Mouse (Mus musculus): Measurements from ENCODE around the gene Prrg4. TPM values are rescaled to one million over a fixed set of nuclear protein-coding genes. Genes with fewer than 3 reads are reported as not detected.
"Not testable (repeated sequence)": the region's sequence is repeated elsewhere in the genome, so short reads cannot be mapped to it uniquely, and the experiment has no call there.

Gene Prrg4
- polyA plus RNA-seq, 1 experiment from 2014 or later = 0.33 TPM

DNA sequence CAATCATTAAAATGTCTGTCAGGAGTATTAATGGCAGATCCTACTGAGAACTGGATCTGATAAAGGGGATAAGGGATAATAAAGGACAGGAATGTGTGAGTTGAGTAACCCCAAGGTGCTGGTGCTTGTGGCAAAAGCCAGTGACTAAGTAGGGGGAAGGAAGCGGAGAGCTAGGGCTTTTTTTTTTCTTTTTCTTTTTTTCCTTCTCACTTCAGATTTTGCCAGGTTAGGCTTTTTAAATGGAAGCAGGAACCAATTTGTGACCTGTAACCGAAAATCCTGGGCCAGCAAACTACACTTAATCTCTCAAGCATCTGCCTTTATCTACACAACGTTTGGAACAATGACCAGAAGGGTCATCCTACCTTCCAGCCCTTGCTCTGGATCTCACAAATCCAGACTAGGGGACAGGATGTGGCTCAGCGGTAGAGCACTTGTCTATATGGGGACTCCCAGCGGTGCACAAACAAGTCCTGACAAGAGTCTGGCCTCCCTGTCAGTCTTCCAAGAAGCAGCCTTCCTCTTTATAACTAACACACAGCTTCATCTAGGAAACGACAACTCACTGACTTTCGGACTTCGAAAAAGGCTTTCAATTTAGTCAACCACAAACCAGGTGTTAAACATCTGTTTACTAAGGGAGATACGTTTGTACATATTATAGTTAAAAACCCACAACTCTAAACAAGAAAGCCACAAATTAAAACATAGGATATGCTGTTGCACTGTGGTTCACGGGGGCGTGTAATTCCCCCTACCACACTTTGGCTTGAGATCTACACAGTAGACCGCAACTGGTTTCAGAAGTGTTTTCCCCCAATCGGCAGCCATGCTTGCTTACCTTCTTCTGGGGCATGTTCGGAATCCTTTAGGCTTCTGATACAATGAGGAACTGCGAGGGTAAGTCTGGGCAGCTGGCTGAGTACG is 1.2 kb downstream of the Prrg4 start:
- Histone ChIP-seq H3K36me3 (ENCODE audit: control insufficient read depth, insufficient read depth) (no peaks in the 10 kb centered on the region), H3K9me3 (replicated peaks; ENCODE audit: control insufficient read depth, low read length) (no peaks in the 10 kb centered on the region), H3K27ac (ENCODE audit: low read length) (no peak overlapping the region), H3K4me3 (ENCODE audit: low read depth, low read length) (peak overlapping the region; percentile 50), H3K27me3 (ENCODE audit: control insufficient read depth, insufficient read depth, low read depth, low read length) (peaks cover 11% of the 10 kb centered on the region), H3K4me1 (ENCODE audit: control insufficient read depth, low read depth, low read length) (no peaks in the 10 kb centered on the region; the same call in 1 of the 2 replicates), H3K9ac (ENCODE audit: low read depth, low read length) (no peak overlapping the region), H3K4me2 (ENCODE audit: low read depth, low read length) (peak overlapping the region; percentile 56)
- 10% methylated on average over 16 of the region's 16 CpGs for WGBS (ENCODE audit: insufficient replicate concordance)
- ATAC-seq (ENCODE audit: low read depth) = no peak

- Histone ChIP-seq H3K27ac (ENCODE audit: low read length) (no peak overlapping the region), H3K4me2 (ENCODE audit: low read depth, low read length) (no peak overlapping the region), H3K4me3 (ENCODE audit: low read depth, low read length) (no peak overlapping the region), H3K9ac (ENCODE audit: low read depth, low read length) (no peak overlapping the region), H3K4me1 (ENCODE audit: control insufficient read depth, low read depth, low read length) (no peaks in the 10 kb centered on the region; the same call in 1 of the 2 replicates), H3K36me3 (ENCODE audit: control insufficient read depth, insufficient read depth) (no peaks in the 10 kb centered on the region), H3K9me3 (replicated peaks; ENCODE audit: control insufficient read depth, low read length) (no peaks in the 10 kb centered on the region), H3K27me3 (ENCODE audit: control insufficient read depth, insufficient read depth, low read depth, low read length) (peaks cover 11% of the 10 kb centered on the region)
- no peak for ATAC-seq (ENCODE audit: low read depth)
- WGBS (ENCODE audit: insufficient replicate concordance) = 36% methylated on average over 2 of the region's 2 CpGs
Measured at GRCm38 (mm10) chr2:104847645-104848044, 2.0 kb downstream of the Prrg4 start.

GRCm38 (mm10) chr2:104846638-104847414 is 2.9 kb downstream of the Prrg4 start:
- Histone ChIP-seq H3K4me2 (ENCODE audit: low read depth, low read length) (no peak overlapping the region), H3K9ac (ENCODE audit: low read depth, low read length) (no peak overlapping the region), H3K4me3 (ENCODE audit: low read depth, low read length) (no peak overlapping the region), H3K27ac (ENCODE audit: low read length) (no peak overlapping the region), H3K4me1 (ENCODE audit: control insufficient read depth, low read depth, low read length) (no peaks in the 10 kb centered on the region; the same call in 1 of the 2 replicates), H3K36me3 (ENCODE audit: control insufficient read depth, insufficient read depth) (no peaks in the 10 kb centered on the region), H3K27me3 (ENCODE audit: control insufficient read depth, insufficient read depth, low read depth, low read length) (peaks cover 11% of the 10 kb centered on the region), H3K9me3 (replicated peaks; ENCODE audit: control insufficient read depth, low read length) (no peaks in the 10 kb centered on the region)
- whole genome bisulfite sequencing (ENCODE audit: insufficient replicate concordance) = 27% methylated on average over 4 of the region's 4 CpGs
- no peak for ATAC-seq (ENCODE audit: low read depth)

DNA sequence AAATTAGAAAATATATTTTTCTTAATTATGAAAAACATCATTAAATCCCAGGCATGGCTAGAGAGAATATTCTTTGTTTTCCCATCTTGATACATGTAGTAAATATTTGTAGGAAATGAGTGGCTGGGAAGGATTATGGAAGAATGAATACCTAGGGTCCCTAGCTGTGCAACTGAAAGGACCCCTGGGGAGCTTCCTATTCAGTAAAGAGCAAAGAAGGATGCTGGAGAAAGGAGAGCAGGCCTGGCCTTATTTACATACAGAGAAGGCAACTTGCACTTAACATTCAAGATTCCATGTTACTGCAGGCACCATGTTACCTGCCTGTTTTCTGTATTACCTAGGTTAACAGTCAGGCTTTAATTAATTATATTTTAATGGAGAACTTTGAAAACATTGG is 7.1 kb downstream of the Prrg4 start:
- Histone ChIP-seq H3K36me3 (ENCODE audit: control insufficient read depth, insufficient read depth) (no peaks in the 10 kb centered on the region), H3K9ac (ENCODE audit: low read depth, low read length) (no peak overlapping the region), H3K4me3 (ENCODE audit: low read depth, low read length) (no peak overlapping the region), H3K27ac (ENCODE audit: low read length) (no peak overlapping the region), H3K27me3 (ENCODE audit: control insufficient read depth, insufficient read depth, low read depth, low read length) (no peaks in the 10 kb centered on the region), H3K4me1 (ENCODE audit: control insufficient read depth, low read depth, low read length) (no peaks in the 10 kb centered on the region), H3K9me3 (replicated peaks; ENCODE audit: control insufficient read depth, low read length) (no peaks in the 10 kb centered on the region), H3K4me2 (ENCODE audit: low read depth, low read length) (no peak overlapping the region)
- no peak for ATAC-seq (ENCODE audit: low read depth)

DNA sequence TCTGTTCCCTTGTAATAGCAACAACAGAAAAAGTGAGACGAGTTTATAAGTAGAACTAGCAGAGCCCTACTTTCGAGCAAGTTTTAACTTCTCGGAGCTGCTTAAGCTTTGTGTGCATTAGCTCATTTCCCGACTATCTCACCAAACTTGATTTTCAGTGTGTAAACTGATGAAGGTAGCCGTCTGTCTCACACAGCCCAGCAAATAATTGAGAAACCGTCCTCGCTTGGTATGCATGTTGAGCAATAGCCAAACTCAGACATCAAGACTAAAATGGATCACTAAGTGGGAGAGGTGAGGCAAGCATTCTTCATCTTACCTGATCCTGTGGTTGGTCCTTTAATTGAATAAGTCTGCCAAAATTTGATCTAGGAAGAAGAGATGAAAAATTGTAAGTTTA is 7.9 kb downstream of the Prrg4 start:
- no peaks in the 10 kb centered on the region for H3K27me3 ChIP-seq (ENCODE audit: control insufficient read depth, insufficient read depth, low read depth, low read length)
- 51% methylated on average over 7 of the region's 7 CpGs for WGBS (ENCODE audit: insufficient replicate concordance)
- H3K4me3 ChIP-seq (ENCODE audit: low read depth, low read length) = no peak overlapping the region
- H3K36me3 ChIP-seq (ENCODE audit: control insufficient read depth, insufficient read depth) = no peaks in the 10 kb centered on the region
- peak; percentile 73; the same call in 1 of the 2 replicates for ATAC-seq (ENCODE audit: low read depth)
- H3K4me2 ChIP-seq (ENCODE audit: low read depth, low read length) = no peak overlapping the region
- H3K9me3 ChIP-seq (replicated peaks; ENCODE audit: control insufficient read depth, low read length) = no peaks in the 10 kb centered on the region
- H3K9ac ChIP-seq (ENCODE audit: low read depth, low read length) = no peak overlapping the region
- no peak overlapping the region for H3K27ac ChIP-seq (ENCODE audit: low read length)
- H3K4me1 ChIP-seq (ENCODE audit: control insufficient read depth, low read depth, low read length) = no peaks in the 10 kb centered on the region

DNA sequence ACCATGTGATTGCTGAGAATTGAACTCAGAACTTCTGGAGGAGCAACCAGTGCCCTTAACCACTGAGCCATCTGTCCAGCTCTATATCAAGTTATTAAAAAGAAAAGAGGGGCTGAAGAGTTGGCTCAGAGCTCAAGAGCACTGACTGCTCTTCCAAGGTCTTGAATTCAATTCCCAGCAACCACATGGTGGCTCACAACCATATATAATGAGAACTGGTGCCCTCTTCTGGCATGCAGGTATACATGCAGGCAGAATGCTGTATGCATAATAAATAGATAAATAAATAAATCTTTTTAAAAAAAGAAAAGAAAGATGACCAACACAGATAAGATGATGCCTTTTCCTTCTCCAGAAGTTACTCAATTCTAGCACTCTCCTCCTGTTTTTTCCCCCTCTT is 8.7 kb downstream of the Prrg4 start:
- no peak overlapping the region for H3K9ac ChIP-seq (ENCODE audit: low read depth, low read length)
- H3K27ac ChIP-seq (ENCODE audit: low read length) = no peak overlapping the region
- H3K4me2 ChIP-seq (ENCODE audit: low read depth, low read length) = no peak overlapping the region
- no peaks in the 10 kb centered on the region for H3K27me3 ChIP-seq (ENCODE audit: control insufficient read depth, insufficient read depth, low read depth, low read length)
- H3K36me3 ChIP-seq (ENCODE audit: control insufficient read depth, insufficient read depth) = no peaks in the 10 kb centered on the region
- no peaks in the 10 kb centered on the region for H3K4me1 ChIP-seq (ENCODE audit: control insufficient read depth, low read depth, low read length)
- no peak overlapping the region for H3K4me3 ChIP-seq (ENCODE audit: low read depth, low read length)
- no peaks in the 10 kb centered on the region for H3K9me3 ChIP-seq (replicated peaks; ENCODE audit: control insufficient read depth, low read length)
- ATAC-seq (ENCODE audit: low read depth) = no peak

- Histone ChIP-seq H3K4me3 (ENCODE audit: low read depth, low read length) (no peak overlapping the region), H3K36me3 (ENCODE audit: control insufficient read depth, insufficient read depth) (no peaks in the 10 kb centered on the region), H3K27me3 (ENCODE audit: control insufficient read depth, insufficient read depth, low read depth, low read length) (no peaks in the 10 kb centered on the region), H3K9ac (ENCODE audit: low read depth, low read length) (no peak overlapping the region), H3K4me2 (ENCODE audit: low read depth, low read length) (no peak overlapping the region), H3K4me1 (ENCODE audit: control insufficient read depth, low read depth, low read length) (no peaks in the 10 kb centered on the region), H3K27ac (ENCODE audit: low read length) (no peak overlapping the region), H3K9me3 (replicated peaks; ENCODE audit: control insufficient read depth, low read length) (no peaks in the 10 kb centered on the region)
- ATAC-seq (ENCODE audit: low read depth) = no peak
- 62% methylated on average over 2 of the region's 2 CpGs for WGBS (ENCODE audit: insufficient replicate concordance)
Measured at GRCm38 (mm10) chr2:104832486-104832885, 17.2 kb downstream of the Prrg4 start.

DNA sequence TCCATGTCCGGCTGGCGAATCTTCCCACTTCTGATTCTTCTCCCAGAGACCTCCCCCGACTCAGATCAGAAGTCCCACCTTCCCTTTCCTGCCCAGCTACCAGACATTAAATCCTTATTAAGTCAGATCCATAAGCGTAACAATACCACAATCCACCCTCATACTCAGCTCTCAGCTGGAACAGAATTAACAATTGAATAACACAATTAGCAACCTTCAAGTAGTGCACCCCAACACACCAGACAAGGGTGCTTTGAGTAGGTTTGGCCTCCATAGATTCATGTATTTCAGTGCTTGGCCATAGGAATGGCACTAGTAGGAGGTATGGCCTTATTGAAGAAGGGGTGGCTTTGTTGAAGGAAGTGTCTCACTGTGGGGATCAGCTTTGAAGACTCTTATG is 23.5 kb downstream of the Prrg4 start:
- no peak for ATAC-seq (ENCODE audit: low read depth)
- no peak overlapping the region for H3K4me3 ChIP-seq (ENCODE audit: low read depth, low read length)
- no peaks in the 10 kb centered on the region for H3K4me1 ChIP-seq (ENCODE audit: control insufficient read depth, low read depth, low read length)
- no peaks in the 10 kb centered on the region for H3K27me3 ChIP-seq (ENCODE audit: control insufficient read depth, insufficient read depth, low read depth, low read length)
- H3K27ac ChIP-seq (ENCODE audit: low read length) = no peak overlapping the region
- WGBS (ENCODE audit: insufficient replicate concordance) = 69% methylated on average over 4 of the region's 4 CpGs
- no peaks in the 10 kb centered on the region for H3K36me3 ChIP-seq (ENCODE audit: control insufficient read depth, insufficient read depth)
- no peak overlapping the region for H3K9ac ChIP-seq (ENCODE audit: low read depth, low read length)
- no peaks in the 10 kb centered on the region for H3K9me3 ChIP-seq (replicated peaks; ENCODE audit: control insufficient read depth, low read length)
- H3K4me2 ChIP-seq (ENCODE audit: low read depth, low read length) = no peak overlapping the region

GRCm38 (mm10) chr2:104818763-104819162 is 30.9 kb downstream of the Prrg4 start:
- H3K36me3 ChIP-seq (ENCODE audit: control insufficient read depth, insufficient read depth); ATAC-seq (ENCODE audit: low read depth): not testable (repeated sequence)
- WGBS (ENCODE audit: insufficient replicate concordance) = 69% methylated on average over 3 of the region's 3 CpGs

More at GRCm38 (mm10) chr2:104818763-104819162, 30.9 kb downstream of the Prrg4 start:
- H3K9me3 ChIP-seq (replicated peaks; ENCODE audit: control insufficient read depth, low read length); H3K4me2 ChIP-seq (ENCODE audit: low read depth, low read length); H3K27ac ChIP-seq (ENCODE audit: low read length); H3K4me3 ChIP-seq (ENCODE audit: low read depth, low read length); H3K27me3 ChIP-seq (ENCODE audit: control insufficient read depth, insufficient read depth, low read depth, low read length); H3K9ac ChIP-seq (ENCODE audit: low read depth, low read length): not testable (repeated sequence)
- peaks cover 18% of the 10 kb centered on the region for H3K4me1 ChIP-seq (ENCODE audit: control insufficient read depth, low read depth, low read length)
